Mouse (Mus musculus) thymus, postnatal 36 days (tissue): ENCODE measurements around the gene Trp53rkb.

ENCODE experiments used
- DNase-seq, 2 experiments: peaks; one replicate each; pipeline ENCODE4 v3.0.0; 2022; ENCODE audit warnings: mixed read lengths in 2 of 2

The Trp53rkb gene

DNA sequence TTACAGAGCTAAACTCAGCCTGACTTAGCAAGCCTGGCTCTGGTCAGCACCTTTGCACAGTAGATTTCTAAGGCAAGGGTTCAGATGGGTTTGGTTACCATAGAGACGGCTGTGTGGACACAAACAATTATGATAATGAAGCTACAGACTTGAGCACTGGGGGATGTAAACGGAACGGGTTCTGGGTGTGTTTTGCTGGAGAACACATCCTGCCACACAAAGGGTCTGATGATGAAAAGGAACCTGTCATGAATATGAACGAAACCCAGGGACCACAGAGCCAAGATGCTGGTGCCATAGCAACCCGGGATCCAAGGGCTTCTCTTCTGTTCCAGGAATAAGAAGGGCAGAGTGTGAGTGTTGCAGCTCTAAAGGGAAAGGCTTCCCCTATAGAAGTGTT is at the start of gene Trp53rkb:
Gene Trp53rkb, plus strand, starts transcription at position 177 of the 400 bp plus-strand sequence.
- DNase-seq: no peak

- no peak for DNase-seq
These were observed 48.8 kb upstream of the Trp53rkb start for GRCm38 (mm10) chr2:166743504-166743903.

- no peak for DNase-seq
These were observed 47.9 kb upstream of the Trp53rkb start for GRCm38 (mm10) chr2:166744433-166744832.

DNA sequence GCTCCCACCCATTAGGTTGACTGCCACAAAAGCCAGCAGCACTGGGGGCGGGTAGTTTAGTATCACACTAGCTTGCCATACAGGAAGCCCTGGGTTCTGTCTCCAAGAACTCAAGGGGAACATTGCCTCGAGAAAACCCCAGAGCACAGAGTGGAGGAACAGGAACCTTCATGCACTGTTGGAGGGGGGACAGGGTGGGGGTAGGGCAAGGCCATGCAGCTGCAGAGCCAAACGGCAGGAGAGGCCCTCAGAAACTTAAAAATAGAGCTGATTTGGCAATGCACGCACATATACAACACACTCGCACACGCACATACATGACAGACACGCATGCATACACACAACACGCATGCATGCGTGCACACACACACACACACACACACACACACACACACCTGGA is 46.5 kb upstream of the Trp53rkb start:
- DNase-seq: peak; percentile 58 to 78

GRCm38 (mm10) chr2:166746261-166746913 is 45.9 kb upstream of the Trp53rkb start:
- peak; percentile 27 to 46 for DNase-seq

GRCm38 (mm10) chr2:166750620-166751191 is 41.6 kb upstream of the Trp53rkb start:
- DNase-seq: no peak

DNA sequence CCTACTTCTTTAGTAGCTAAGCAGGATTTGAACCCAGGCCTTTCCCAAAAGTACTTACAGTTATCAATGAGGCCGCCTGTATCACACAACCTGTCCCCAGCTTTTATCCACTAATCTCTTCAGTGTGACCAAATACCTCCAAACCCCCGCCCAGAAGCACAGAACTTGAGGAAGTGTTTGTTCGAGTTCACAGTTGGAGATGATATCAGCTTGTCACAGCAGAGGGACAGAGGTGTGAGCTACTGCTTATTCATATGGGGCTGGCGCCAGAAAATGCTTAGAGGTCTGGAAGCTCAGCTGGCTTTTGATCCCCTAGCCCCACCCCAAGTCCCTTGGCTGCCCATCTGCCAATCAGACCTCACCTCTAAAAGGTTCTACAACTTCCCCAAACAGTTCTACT is 38.1 kb upstream of the Trp53rkb start:
- no peak for DNase-seq

- DNase-seq: no peak
These were observed 37.6 kb upstream of the Trp53rkb start for GRCm38 (mm10) chr2:166754760-166755159.

GRCm38 (mm10) chr2:166757969-166758368 is 34.4 kb upstream of the Trp53rkb start:
- DNase-seq: no peak

DNA sequence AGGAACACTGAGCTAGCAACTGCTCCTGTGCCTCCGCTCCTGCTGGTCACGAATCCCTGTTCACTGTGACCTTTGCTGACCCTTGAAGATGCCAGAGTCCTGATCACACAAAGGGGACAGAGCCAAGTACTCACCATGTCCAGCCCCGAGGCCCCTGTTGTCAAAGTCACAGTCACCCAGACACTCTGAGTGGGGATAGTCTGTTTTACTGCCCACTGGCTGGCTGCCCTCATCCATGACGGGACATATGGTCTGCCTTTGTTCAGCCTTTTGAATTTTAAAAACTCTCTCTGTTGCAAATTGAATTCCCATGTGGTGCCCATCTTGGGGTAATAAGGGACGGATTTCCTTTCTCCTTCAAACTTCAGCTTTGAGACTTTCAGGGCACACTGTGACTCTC is 28.3 kb upstream of the Trp53rkb start:
- DNase-seq: no peak

- no peak for DNase-seq
These were observed 24.7 kb upstream of the Trp53rkb start for GRCm38 (mm10) chr2:166767591-166767990.

DNA sequence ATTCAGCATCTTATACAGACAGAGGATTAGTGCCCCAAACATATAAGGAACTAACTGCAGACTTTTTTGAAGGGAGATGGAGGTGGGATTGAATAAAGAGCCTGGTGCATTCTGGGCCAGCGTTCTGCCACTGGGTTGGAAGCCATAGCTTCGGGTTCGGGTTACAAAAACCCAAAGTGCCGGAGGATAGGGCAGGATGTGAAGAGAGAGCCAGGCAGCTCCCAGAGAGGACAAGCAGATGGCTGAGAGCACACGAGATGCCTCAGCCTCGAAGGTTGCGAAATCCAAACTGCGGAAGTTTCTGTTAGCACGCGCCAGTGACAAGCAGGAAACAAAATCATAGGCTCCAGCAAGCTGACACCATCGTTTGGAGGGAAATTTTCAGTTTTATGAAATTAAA is 20.9 kb upstream of the Trp53rkb start:
- DNase-seq: no peak

GRCm38 (mm10) chr2:166773587-166773986 is 18.7 kb upstream of the Trp53rkb start:
- DNase-seq: no peak

- no peak for DNase-seq
These were observed 18.1 kb upstream of the Trp53rkb start for GRCm38 (mm10) chr2:166774275-166774674.

- DNase-seq: peak; percentile 26 to 44
These were observed 16.9 kb upstream of the Trp53rkb start for GRCm38 (mm10) chr2:166775357-166775893.

DNA sequence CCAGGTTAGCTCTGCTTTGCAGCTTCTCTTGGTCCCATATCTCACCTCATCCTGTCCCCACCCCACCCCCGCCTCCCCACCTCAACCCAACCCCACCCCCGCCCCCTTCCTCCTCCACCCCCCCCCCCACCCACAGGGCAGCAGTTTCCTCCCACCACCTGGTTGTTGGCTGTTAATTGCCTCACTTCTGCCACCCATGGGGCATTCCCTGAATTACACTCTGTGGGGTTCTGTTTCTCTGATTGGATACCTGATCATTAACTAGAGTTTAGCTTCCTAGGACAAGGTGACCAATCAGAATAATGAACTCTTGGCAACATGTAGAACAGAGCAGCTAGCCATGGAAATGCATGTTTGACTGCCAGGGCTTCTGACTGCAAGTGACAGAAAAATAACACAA is 16.1 kb upstream of the Trp53rkb start:
- peak; percentile 82 to 85 for DNase-seq

DNA sequence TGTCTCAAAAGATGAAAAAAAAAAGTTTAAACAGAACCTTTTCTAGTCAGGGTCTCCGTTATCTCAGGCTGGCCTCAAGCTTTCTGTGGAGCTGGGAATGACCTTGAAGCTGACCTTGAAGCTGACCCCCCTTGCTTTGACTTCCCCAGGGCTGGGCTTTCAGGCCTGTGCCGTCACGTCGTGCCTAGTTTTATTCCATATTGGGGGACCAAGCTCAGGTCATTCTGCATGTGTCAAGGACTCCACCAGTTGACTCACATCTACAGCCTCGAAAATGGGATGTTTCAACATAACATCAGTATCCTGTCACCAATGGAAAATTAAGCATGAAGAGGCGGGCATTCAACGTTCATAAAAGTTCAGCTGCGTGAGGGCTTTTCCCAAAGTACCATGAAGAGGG is 12.4 kb upstream of the Trp53rkb start:
- DNase-seq: no peak

- DNase-seq: peak; percentile 77 to 84
These were observed 11.3 kb upstream of the Trp53rkb start for GRCm38 (mm10) chr2:166780980-166781578.

GRCm38 (mm10) chr2:166784376-166784775 is 8.0 kb upstream of the Trp53rkb start:
- no peak for DNase-seq

DNA sequence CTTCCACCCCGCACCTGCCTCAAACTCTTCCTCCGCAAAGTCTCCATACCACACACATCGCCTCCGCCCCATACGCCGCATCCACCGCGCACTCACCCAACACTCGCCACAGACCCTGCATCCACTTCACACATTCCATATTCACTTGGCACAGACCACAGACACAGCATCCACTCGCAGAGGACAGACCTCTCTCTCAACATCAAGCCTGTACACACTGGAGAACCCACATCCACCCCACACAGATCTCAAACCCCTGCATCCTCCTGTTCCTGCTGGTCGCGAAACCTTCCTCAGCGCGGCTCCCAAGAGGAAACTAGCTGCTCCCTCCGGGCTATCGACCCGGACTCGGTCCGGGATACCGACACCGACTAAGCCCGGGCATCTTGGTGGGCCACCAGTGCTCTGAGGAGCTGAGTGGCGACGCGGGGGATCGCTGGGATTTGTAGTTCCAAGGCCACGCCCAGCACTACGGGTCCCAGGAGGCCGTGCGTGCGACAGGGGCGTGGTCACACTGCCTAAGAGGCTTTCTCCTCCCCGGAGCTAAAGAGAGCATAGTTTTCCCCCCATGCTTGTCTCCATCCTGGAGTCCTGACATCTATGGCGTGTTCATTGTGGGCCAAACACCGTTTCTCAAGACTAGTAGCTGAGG is 5.9 kb upstream of the Trp53rkb start:
- DNase-seq: peak; percentile 87 to 90

GRCm38 (mm10) chr2:166791738-166792137 is 593 bp upstream of the Trp53rkb start:
- no peak for DNase-seq

DNA sequence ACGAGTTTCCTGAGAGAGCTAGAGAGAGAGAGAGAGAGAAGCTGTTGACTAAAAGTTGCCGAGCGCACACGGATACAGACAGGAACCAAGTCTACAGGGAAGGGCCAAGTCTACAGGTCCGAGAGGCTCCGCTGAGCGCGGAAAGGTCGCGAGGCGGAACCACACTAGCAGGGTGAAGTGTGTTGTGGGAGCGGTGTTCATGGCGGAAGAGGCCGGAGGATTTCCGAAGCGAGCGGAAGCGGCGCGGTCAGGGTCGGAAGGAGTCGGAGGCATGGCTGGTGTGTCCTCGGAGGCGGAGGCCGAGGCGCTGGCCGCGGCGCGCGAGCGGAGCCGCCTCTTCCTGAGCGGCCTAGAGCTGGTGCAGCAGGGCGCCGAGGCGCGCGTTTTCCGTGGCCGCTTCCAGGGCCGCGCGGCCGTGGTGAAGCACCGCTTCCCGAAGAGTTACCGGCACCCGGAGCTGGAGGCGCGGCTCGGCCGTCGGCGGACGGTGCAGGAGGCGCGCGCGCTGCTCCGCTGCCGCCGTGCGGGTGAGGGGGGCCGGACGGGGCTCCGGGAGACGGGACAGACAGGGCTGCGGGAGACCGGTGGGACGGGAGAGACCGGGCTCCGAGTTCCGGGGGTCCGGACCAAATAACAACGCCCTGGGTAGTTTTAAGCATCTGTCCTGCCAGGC is 1.3 kb downstream of the Trp53rkb start:
- peak; percentile 85 to 86 for DNase-seq
